Mouse (Mus musculus) neural tube, embryonic 12.5 days (tissue): ENCODE measurements at regions not wholly inside any gene's neighbourhood (a gene's known extent, or its start where the extent isn't known, plus 50 kb on each side); places are given as distances from the start of the nearest gene placed in this dataset.

Experiments used
- ATAC-seq: fragments of 200-750 bp; cut with Nextera tagmentation; 2 replicates; pipeline ENCODE4 v1.8.0; 2017; ENCODE audit warnings: low read depth, mild to moderate bottlenecking, moderate TSS enrichment, moderate library complexity; ENCODE audit not compliant: low FRiP score
- H3K27ac ChIP-seq: fragments of 300-500 bp; sonication (generic); 2 replicates; pipeline ENCODE4 v1.5.1; 2016
- H3K27me3 ChIP-seq: fragments of 300-500 bp; sonication (generic); replicated peaks from 2 replicates; pipeline ENCODE4 v1.6.1; 2016; ENCODE audit warnings: mild to moderate bottlenecking
- H3K36me3 ChIP-seq: fragments of 300-500 bp; sonication (generic); 2 replicates; pipeline ENCODE4 v1.6.1; 2016; ENCODE audit warnings: mild to moderate bottlenecking
- H3K4me1 ChIP-seq: fragments of 300-500 bp; sonication (generic); 2 replicates; pipeline ENCODE4 v1.6.1; 2016
- H3K4me2 ChIP-seq: fragments of 300-500 bp; sonication (generic); replicated peaks from 2 replicates; pipeline ENCODE4 v1.6.1; 2016; ENCODE audit warnings: mild to moderate bottlenecking
- H3K4me3 ChIP-seq: fragments of 300-500 bp; sonication (generic); 2 replicates; pipeline ENCODE4 v1.5.1; 2016
- H3K9ac ChIP-seq: fragments of 300-500 bp; sonication (generic); 2 replicates; pipeline ENCODE4 v1.6.1; 2016; ENCODE audit warnings: mild to moderate bottlenecking
- H3K9me3 ChIP-seq: fragments of 300-500 bp; sonication (generic); 2 replicates; pipeline ENCODE4 v1.6.1; 2016; ENCODE audit warnings: mild to moderate bottlenecking
- WGBS: fragments of 180-500 bp; shearing (Covaris S2); methylation state at CpG from one replicate; pipeline ENCODE4 v1.1.7; 2016; 5-methylcytosine and 5-hydroxymethylcytosine counted together

- Histone ChIP-seq H3K27ac (no peak overlapping the region), H3K4me3 (no peak overlapping the region), H3K36me3 (no peaks in the 10 kb centered on the region), H3K9me3 (no peaks in the 10 kb centered on the region), H3K9ac (no peak overlapping the region), H3K4me2 (no peak overlapping the region), H3K27me3 (no peaks in the 10 kb centered on the region), H3K4me1 (no peaks in the 10 kb centered on the region)
- WGBS: 85% methylated on average over 3 of the region's 3 CpGs
- no peak for ATAC-seq
These were observed 291.9 kb upstream of the Thbs1 start for GRCm38 (mm10) chr2:117819701-117820225.

GRCm38 (mm10) chr2:117820708-117821107, 291.0 kb upstream of the Thbs1 start:
- Histone ChIP-seq H3K36me3 (no peaks in the 10 kb centered on the region), H3K27me3 (no peaks in the 10 kb centered on the region), H3K9me3 (no peaks in the 10 kb centered on the region), H3K4me2 (no peak overlapping the region), H3K4me1 (no peaks in the 10 kb centered on the region), H3K27ac (no peak overlapping the region), H3K4me3 (no peak overlapping the region), H3K9ac (no peak overlapping the region)
- no peak for ATAC-seq

GRCm38 (mm10) chr2:117825088-117825487, 286.6 kb upstream of the Thbs1 start:
- WGBS: 89% methylated on average over 8 of the region's 8 CpGs
- H3K4me2 ChIP-seq: no peak overlapping the region

GRCm38 (mm10) chr2:117827278-117827677, 284.4 kb upstream of the Thbs1 start:
- H3K27me3 ChIP-seq: no peaks in the 10 kb centered on the region
- no peaks in the 10 kb centered on the region for H3K4me1 ChIP-seq
- no peaks in the 10 kb centered on the region for H3K9me3 ChIP-seq
- no peak overlapping the region for H3K9ac ChIP-seq
- no peak for ATAC-seq
- no peak overlapping the region for H3K4me2 ChIP-seq
- WGBS: 95% methylated on average over 3 of the region's 3 CpGs
- H3K36me3 ChIP-seq: no peaks in the 10 kb centered on the region
- no peak overlapping the region for H3K4me3 ChIP-seq
- H3K27ac ChIP-seq: no peak overlapping the region

More at GRCm38 (mm10) chr2:117825088-117825487, 286.6 kb upstream of the Thbs1 start:
- no peaks in the 10 kb centered on the region for H3K4me1 ChIP-seq
- no peaks in the 10 kb centered on the region for H3K27me3 ChIP-seq
- H3K4me3 ChIP-seq: no peak overlapping the region
- ATAC-seq: no peak
- no peaks in the 10 kb centered on the region for H3K9me3 ChIP-seq
- H3K36me3 ChIP-seq: no peaks in the 10 kb centered on the region
- no peak overlapping the region for H3K27ac ChIP-seq
- no peak overlapping the region for H3K9ac ChIP-seq

- no peak overlapping the region for H3K4me3 ChIP-seq
- H3K4me1 ChIP-seq: no peaks in the 10 kb centered on the region
- H3K36me3 ChIP-seq: no peaks in the 10 kb centered on the region
- no peak for ATAC-seq
- no peaks in the 10 kb centered on the region for H3K27me3 ChIP-seq
- H3K9ac ChIP-seq: no peak overlapping the region
- WGBS: 82% methylated on average over 2 of the region's 2 CpGs
- H3K4me2 ChIP-seq: no peak overlapping the region
- H3K27ac ChIP-seq: no peak overlapping the region
- H3K9me3 ChIP-seq: no peaks in the 10 kb centered on the region
These were observed 273.3 kb upstream of the Thbs1 start for GRCm38 (mm10) chr2:117838387-117838786.

GRCm38 (mm10) chr2:117840406-117840805, 271.3 kb upstream of the Thbs1 start:
- Histone ChIP-seq H3K27ac (no peak overlapping the region), H3K4me1 (no peaks in the 10 kb centered on the region), H3K36me3 (no peaks in the 10 kb centered on the region), H3K9me3 (no peaks in the 10 kb centered on the region), H3K9ac (no peak overlapping the region), H3K4me2 (no peak overlapping the region), H3K27me3 (no peaks in the 10 kb centered on the region), H3K4me3 (no peak overlapping the region)
- no peak for ATAC-seq
- 79% methylated on average over 1 of the region's 1 CpGs for WGBS

GRCm38 (mm10) chr2:117842309-117842986, 269.2 kb upstream of the Thbs1 start:
- Histone ChIP-seq H3K4me3 (no peak overlapping the region), H3K9me3 (no peaks in the 10 kb centered on the region), H3K27me3 (no peaks in the 10 kb centered on the region), H3K4me1 (no peaks in the 10 kb centered on the region), H3K27ac (no peak overlapping the region), H3K36me3 (no peaks in the 10 kb centered on the region), H3K9ac (no peak overlapping the region), H3K4me2 (no peak overlapping the region)
- WGBS: 72% methylated on average over 1 of the region's 1 CpGs
- no peak for ATAC-seq

GRCm38 (mm10) chr2:117852442-117852841, 259.2 kb upstream of the Thbs1 start:
- 83% methylated on average over 1 of the region's 1 CpGs for WGBS
- Histone ChIP-seq H3K4me1 (no peaks in the 10 kb centered on the region), H3K36me3 (no peaks in the 10 kb centered on the region), H3K9me3 (no peaks in the 10 kb centered on the region), H3K4me2 (no peak overlapping the region), H3K27ac (no peak overlapping the region), H3K9ac (no peak overlapping the region), H3K4me3 (no peak overlapping the region), H3K27me3 (no peaks in the 10 kb centered on the region)
- no peak for ATAC-seq

- H3K4me1 ChIP-seq: peaks cover 3% of the 10 kb centered on the region; the same call in 1 of the 2 replicates
- H3K27me3 ChIP-seq: no peaks in the 10 kb centered on the region
- no peak overlapping the region for H3K4me2 ChIP-seq
- H3K9ac ChIP-seq: no peak overlapping the region
- H3K4me3 ChIP-seq: no peak overlapping the region
- no peaks in the 10 kb centered on the region for H3K9me3 ChIP-seq
- ATAC-seq: no peak
- no peaks in the 10 kb centered on the region for H3K36me3 ChIP-seq
- no peak overlapping the region for H3K27ac ChIP-seq
- 36% methylated on average over 3 of the region's 3 CpGs for WGBS
These were observed 249.4 kb upstream of the Thbs1 start for GRCm38 (mm10) chr2:117862301-117862700.

- WGBS: 100% methylated on average over 1 of the region's 1 CpGs
- no peaks in the 10 kb centered on the region for H3K27me3 ChIP-seq
- H3K9ac ChIP-seq: no peak overlapping the region
- H3K9me3 ChIP-seq: no peaks in the 10 kb centered on the region
- no peak for ATAC-seq
- H3K4me1 ChIP-seq: peaks cover 3% of the 10 kb centered on the region; the same call in 1 of the 2 replicates
- no peaks in the 10 kb centered on the region for H3K36me3 ChIP-seq
- H3K27ac ChIP-seq: no peak overlapping the region
- no peak overlapping the region for H3K4me2 ChIP-seq
- H3K4me3 ChIP-seq: no peak overlapping the region
These were observed 246.6 kb upstream of the Thbs1 start for GRCm38 (mm10) chr2:117865119-117865518.

- Histone ChIP-seq H3K4me2 (no peak overlapping the region), H3K27ac (no peak overlapping the region), H3K9me3 (no peaks in the 10 kb centered on the region), H3K4me1 (peaks cover 6% of the 10 kb centered on the region), H3K9ac (no peak overlapping the region), H3K4me3 (no peak overlapping the region), H3K27me3 (no peaks in the 10 kb centered on the region), H3K36me3 (no peaks in the 10 kb centered on the region)
- ATAC-seq: no peak
- 73% methylated on average over 4 of the region's 4 CpGs for WGBS
These were observed 244.7 kb upstream of the Thbs1 start for GRCm38 (mm10) chr2:117866946-117867345.

GRCm38 (mm10) chr2:117867409-117867808, 244.3 kb upstream of the Thbs1 start:
- Histone ChIP-seq H3K9ac (no peak overlapping the region), H3K4me1 (peaks cover 4% of the 10 kb centered on the region), H3K27ac (no peak overlapping the region), H3K9me3 (no peaks in the 10 kb centered on the region), H3K4me2 (no peak overlapping the region), H3K27me3 (no peaks in the 10 kb centered on the region), H3K4me3 (no peak overlapping the region), H3K36me3 (no peaks in the 10 kb centered on the region)
- 27% methylated on average over 3 of the region's 3 CpGs for WGBS
- no peak for ATAC-seq

GRCm38 (mm10) chr2:117868857-117869256, 242.8 kb upstream of the Thbs1 start:
- 92% methylated on average over 1 of the region's 1 CpGs for WGBS
- H3K36me3 ChIP-seq: no peaks in the 10 kb centered on the region
- no peak overlapping the region for H3K27ac ChIP-seq
- H3K4me1 ChIP-seq: peaks cover 3% of the 10 kb centered on the region; the same call in 1 of the 2 replicates
- no peak overlapping the region for H3K4me3 ChIP-seq
- no peaks in the 10 kb centered on the region for H3K9me3 ChIP-seq
- H3K27me3 ChIP-seq: no peaks in the 10 kb centered on the region
- H3K4me2 ChIP-seq: no peak overlapping the region
- ATAC-seq: no peak
- no peak overlapping the region for H3K9ac ChIP-seq
